ENCODE assay signal across 9 mouse cellular contexts in genomic region chr4:97838651-97839050, GRCm38 (mm10).
A peak's percentile ranks its signal among the peaks of the same experiment; 100 is the strongest.
DNase-seq lines count a peak whose midpoint lies in the region; ATAC-seq and TF ChIP-seq lines count a peak whose summit lies in the region.
"Had no signal": no experiment of that assay in that cellular context is flagged by ENCODE, and none has a peak within 500 bp of the region (broad histone marks: within the 10 kb centered on the region; RNA-seq: fewer than 3 reads in every experiment).

No protein-coding gene starts in this region.

- no peaks in the 10 kb centered on the region for H3K9me3 ChIP-seq in lung, embryonic 16.5 days (ENCODE audit: control insufficient read depth, low read length)
- no peaks in the 10 kb centered on the region for H3K9me3 ChIP-seq in neural tube, embryonic 13.5 days

- no peak for DNase-seq in gastrocnemius, adult 2 months
- no peak for DNase-seq in gastrocnemius, postnatal 4 days (ENCODE audit: low spot score in 2 of 2)
- no peak for DNase-seq in lung, adult 18-20 months
- peak; percentile 59 to 63 for DNase-seq in kidney, adult 8-10 months
- DNase-seq in frontal cortex, postnatal 10 days (ENCODE audit: low spot score in 2 of 2): no peak
- DNase-seq in cerebellum, postnatal 36 days: no peak
- DNase-seq: layer of hippocampus, postnatal 36 days had no signal

- no peak overlapping the region for H3K9ac ChIP-seq in lung, embryonic 16.5 days (ENCODE audit: low read length)
- H3K9ac ChIP-seq in neural tube, embryonic 13.5 days: no peak overlapping the region

- no peaks in the 10 kb centered on the region for H3K27me3 ChIP-seq in lung, embryonic 16.5 days (ENCODE audit: control insufficient read depth, insufficient read depth, low read depth, low read length)
- no peaks in the 10 kb centered on the region; the same call in 1 of the 2 replicates for H3K27me3 ChIP-seq in neural tube, embryonic 13.5 days

- H3K27ac ChIP-seq in gastrocnemius, adult 2 months: 0 out of 2 replicates have a peak overlapping the region, but pooled peaks have one; percentile 3
- 0 out of 2 replicates have a peak overlapping the region, but pooled peaks have one; percentile 27 for H3K27ac ChIP-seq in lung, embryonic 16.5 days (ENCODE audit: low read length)
- peak overlapping the region; percentile 84 for H3K27ac ChIP-seq in neural tube, embryonic 13.5 days (replicated peaks)

- no peak for ATAC-seq in lung, embryonic 16.5 days (ENCODE audit: low read depth)
- ATAC-seq in neural tube, embryonic 13.5 days (ENCODE audit: low read depth): no peak

- no peak overlapping the region for H3K4me3 ChIP-seq in gastrocnemius, adult 2 months
- H3K4me3 ChIP-seq in lung, embryonic 16.5 days (ENCODE audit: low read length): no peak overlapping the region
- H3K4me3 ChIP-seq in neural tube, embryonic 13.5 days: no peak overlapping the region

- intact Hi-C loops in gastrocnemius, adult 2 months (cut with DNase I): no loop called here

- no peak for TF ChIP-seq CTCF in gastrocnemius, adult 2 months (IDR thresholded peaks at IDR 0.05)

- no peak overlapping the region for H3K4me2 ChIP-seq in lung, embryonic 16.5 days (ENCODE audit: low read depth, low read length)
- H3K4me2 ChIP-seq in neural tube, embryonic 13.5 days: no peak overlapping the region

- WGBS in lung, embryonic 16.5 days: 35% methylated on average over 3 of the region's 3 CpGs
- WGBS in neural tube, embryonic 13.5 days: 57% methylated on average over 3 of the region's 3 CpGs

- H3K36me3 ChIP-seq in lung, embryonic 16.5 days (ENCODE audit: control insufficient read depth, insufficient read depth, low read length): no peaks in the 10 kb centered on the region
- H3K36me3 ChIP-seq in neural tube, embryonic 13.5 days: no peaks in the 10 kb centered on the region

- peaks cover 35% of the 10 kb centered on the region for H3K4me1 ChIP-seq in lung, embryonic 16.5 days (replicated peaks; ENCODE audit: control insufficient read depth, insufficient read depth, low read length)
- H3K4me1 ChIP-seq in neural tube, embryonic 13.5 days (replicated peaks): peaks cover 91% of the 10 kb centered on the region

Comparison
In these comparisons a context has a peak if more than half of its experiments do, and no peak if none do; other contexts are left out.
1. DNase-seq: peak in kidney, adult 8-10 months (2 of 2); none in gastrocnemius, adult 2 months (single experiment), gastrocnemius, postnatal 4 days (0 of 2), lung, adult 18-20 months (0 of 2), frontal cortex, postnatal 10 days (0 of 2) and cerebellum, postnatal 36 days (0 of 2).
2. H3K27ac ChIP-seq: peak in every context shown above with its lines; median percentile 84 in neural tube, embryonic 13.5 days; 27 in lung, embryonic 16.5 days; 3 in gastrocnemius, adult 2 months.